Mouse (Mus musculus) megakaryocyte progenitor cell, adult 5-6 weeks (primary cell): Measurements from ENCODE around the gene Thbs2. TPM values are rescaled to one million over a fixed set of nuclear protein-coding genes. Genes with fewer than 3 reads are reported as not detected.

ENCODE experiments used
- ATAC-seq: replicated peaks from 2 replicates; pipeline ENCODE4 v1.8.0; 2016; ENCODE audit warnings: mild to moderate bottlenecking, moderate TSS enrichment, inconsistent platforms; ENCODE audit not compliant: poor library complexity
- total RNA-seq, 2 experiments: library from RNA; stranded (forward) in 1 of 2; stranded (reverse) in 1 of 2; fragments of 157-497, 149-512 nt in 1 of 2; fragments of 200-1000 nt in 1 of 2; gene quantifications; 2 replicates each; pipeline versions ENCODE4 v1.2.3 to v1.2.4; 2015 to 2017

The Thbs2 gene
- total RNA-seq, 2 experiments from 2014 or later, result 0.12 TPM; not detected in 1

DNA sequence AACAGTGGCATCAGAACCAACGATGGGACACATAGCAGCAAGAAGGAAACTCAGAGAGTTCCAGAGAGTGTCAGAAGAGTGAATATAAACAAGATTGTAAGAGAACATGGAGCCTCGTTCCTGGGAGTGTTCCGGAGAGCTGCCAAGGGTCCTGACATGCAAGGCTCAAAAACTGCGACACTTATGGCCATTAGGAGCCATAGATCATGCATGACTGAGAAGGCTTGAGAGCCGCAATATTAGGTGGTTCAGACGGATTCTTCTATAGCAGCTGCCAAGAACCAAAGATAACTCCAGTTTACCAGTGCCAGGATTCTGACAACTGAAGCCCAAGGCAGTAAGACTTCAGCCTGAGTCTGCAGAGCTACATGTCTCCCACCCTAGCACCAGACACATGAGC is 3.1 kb upstream of the Thbs2 start:
- ATAC-seq, result no peak

DNA sequence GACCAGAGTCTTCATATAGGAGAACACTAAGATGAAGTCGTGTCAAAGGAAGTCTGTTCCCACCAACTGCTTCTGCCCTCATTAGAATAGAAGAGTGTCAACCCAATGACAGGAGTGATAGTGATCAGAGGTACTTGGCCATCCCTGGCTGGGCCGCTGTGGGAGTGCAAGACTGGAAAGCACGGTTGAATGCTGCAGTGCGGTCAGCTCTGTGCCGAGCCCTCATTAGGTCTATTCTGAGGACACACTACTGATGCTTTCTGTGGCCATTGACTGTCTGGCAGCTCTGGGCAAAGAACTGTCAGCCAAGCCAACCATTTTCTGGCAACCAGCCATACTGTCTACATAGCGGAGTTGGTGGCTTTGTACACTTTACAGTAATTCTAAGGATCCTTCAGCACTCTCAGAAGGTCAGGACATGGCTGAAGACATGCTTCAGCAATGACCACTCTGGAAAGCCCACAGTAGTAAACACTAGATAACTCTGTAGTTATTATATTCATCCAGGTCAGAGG is 2.3 kb upstream of the Thbs2 start:
- ATAC-seq, result no peak

DNA sequence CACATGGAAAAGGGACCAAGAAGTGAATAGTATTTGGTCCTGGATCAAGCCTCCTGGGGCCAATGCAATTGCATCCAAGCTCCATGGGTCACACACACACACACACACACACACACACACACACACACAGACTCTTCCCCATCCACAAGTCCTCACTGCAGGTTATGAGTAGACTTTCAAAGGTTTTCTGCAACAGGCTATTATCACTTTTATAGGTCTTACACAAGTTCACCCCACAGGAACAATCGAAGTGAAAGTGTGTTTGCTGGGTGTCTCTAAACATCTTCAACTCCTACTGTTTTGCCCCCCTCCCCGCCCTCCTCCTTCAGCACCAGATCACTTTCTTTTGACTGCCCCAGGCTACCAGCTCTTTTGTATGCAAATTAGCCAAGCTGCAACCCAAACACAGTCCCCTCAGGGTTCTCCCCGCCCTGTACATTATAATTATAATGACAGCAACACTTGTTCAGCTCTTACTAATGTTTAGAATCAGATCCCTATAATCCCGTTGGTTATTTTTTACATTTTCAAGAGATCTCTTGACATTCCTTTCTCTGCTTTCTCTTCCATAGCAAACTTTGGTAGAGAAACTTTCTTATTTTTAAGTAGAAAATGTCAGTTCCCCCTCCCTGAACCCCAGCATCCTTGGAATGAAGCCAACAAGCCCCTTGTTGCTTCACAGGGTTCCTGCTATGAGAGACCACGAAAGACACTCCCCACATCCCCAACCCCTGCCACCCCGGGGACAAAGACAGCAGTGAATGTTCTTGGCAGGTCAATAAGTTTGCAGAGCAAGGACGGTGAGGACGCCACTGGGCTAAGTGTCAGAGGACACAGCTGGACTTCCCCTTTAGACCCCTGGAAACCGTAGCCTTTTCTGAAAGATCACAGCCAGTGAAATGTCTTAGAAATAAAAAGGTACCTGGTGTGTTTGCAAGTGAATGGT is 714 bp downstream of the Thbs2 start:
- ATAC-seq, result peak; percentile 47

DNA sequence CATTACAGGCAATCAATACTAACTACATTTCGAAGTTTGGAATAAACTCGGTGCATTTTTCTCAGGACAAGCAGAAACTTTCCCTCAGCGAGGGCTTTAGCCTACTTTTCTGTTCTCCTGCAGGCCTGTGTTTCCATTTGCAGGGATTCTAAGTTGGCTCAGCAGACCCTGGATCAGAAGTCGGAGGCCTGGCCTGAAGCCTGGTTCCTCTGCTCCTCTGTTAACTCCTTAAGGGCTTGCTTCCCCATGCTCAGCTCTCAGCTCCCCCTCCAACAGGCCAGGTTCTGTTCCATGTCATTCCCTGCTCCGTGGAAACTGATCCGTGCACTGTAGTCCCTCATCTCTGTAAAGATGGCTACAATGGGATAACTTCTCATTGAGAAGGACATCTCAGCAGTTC is 2.1 kb downstream of the Thbs2 start:
- no peak for ATAC-seq

DNA sequence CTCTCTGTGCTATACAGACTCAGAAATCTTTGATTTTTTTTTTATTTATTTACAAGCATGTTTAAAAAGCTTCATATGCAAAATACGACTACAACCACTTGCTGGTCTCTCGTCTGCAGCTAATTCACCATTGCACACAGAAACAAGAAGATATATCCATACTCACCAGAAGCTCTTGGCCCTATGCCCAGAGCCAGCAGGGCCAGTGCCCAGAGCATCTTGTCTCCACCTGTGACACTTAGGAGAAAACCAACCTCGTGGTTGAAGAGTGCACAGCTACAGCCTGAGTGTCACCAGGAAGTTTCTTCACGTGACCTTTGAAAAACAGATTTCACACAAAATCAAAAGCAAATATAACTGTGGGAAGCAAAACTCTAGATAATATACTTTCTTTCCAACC is 2.8 kb downstream of the Thbs2 start:
- ATAC-seq, result no peak

DNA sequence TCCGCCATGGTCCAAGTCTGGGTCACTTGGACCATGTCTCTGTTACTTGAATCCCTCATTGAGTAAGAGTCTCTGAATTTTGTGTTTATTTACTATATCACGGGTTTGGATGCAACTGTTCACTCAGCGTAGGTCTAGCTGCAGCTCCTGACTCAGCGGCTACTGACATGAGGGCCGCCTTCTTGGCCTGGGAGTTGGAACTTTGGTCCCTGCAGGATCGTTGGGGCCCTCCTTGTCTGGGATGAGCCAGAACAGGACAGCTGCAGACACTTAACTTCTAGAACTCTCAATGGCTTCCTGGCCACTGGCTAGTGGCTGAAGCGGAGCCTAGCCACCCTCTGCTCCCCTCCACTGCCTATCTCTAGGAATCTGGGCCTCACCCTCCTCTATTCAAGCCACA is 11.2 kb downstream of the Thbs2 start:
- ATAC-seq, result no peak

DNA sequence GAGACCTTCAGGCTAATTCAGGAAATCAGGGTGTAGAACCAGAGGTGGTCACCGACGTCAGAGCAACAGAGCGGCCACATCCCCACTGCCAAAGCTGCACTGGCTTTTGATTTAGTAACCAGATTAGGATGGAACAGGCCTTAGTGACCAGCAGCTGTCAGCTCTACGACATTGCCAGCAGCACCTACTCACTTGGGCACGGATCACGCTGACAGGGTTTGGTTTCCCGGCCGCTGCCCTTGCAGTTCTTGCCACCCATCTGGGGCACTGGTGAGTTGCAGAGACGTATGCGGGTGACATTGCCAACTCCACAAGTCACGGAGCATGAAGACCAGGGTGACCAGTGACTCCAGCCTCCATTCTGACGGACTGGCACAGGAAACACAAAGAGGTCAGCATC is 13.0 kb downstream of the Thbs2 start:
- ATAC-seq, result no peak

DNA sequence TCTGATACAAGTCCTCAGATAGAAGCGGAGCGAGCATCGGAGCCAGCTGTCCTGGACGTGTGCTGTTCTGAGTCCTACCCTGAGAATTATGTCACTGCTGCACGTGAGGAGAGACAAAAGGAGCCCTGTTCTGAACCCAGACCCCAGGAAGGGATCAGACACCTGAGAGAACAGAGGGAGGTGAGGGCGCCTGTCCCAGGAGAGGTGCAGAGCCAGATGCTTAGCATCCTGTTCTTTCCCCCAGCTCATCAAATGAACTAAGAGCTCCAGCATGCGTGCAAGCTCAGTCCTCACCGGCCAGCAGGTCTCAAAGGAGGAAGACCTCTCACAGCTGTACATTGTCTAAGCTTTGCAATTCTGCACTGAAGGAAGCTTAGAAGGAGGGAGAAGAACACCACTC is 16.8 kb downstream of the Thbs2 start:
- ATAC-seq, result no peak

DNA sequence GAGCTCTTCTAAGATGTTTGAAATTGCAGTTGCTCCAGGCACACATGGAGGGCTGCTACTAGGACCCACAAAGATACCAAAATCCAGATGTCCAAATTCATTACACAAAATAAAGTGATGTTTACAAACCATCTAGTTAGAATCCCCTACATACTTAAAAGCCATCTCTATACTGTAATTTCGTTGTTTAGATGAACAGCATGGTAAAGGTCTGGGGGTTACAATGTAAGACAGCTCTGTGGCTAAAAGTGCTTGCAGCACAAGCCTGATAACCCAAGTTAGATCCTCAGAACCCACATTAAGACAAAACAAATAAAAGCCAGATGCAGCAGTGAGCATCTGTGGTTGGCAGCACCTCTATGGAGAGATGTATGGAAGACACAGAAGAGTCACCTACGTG is 18.5 kb downstream of the Thbs2 start:
- no peak for ATAC-seq

DNA sequence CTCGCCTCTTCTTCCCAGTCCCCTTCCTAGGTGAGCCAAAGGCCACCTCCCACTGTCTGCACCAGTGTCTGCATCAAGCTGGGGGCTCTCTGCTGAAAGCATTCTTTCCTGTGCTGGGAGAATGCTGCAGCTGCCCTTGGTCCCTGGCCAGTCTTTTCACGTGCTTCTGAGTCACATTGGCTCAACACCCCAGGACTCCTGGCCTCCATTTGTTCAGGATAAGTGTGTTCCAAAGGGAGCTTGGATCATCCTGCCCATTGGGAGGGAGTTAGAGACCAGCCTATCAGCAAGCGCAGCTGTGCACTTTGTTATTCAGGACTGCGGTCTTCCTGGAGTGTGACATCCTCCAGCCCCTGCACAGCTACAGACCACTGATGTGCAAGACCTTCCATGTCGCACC is 21.6 kb downstream of the Thbs2 start:
- no peak for ATAC-seq

DNA sequence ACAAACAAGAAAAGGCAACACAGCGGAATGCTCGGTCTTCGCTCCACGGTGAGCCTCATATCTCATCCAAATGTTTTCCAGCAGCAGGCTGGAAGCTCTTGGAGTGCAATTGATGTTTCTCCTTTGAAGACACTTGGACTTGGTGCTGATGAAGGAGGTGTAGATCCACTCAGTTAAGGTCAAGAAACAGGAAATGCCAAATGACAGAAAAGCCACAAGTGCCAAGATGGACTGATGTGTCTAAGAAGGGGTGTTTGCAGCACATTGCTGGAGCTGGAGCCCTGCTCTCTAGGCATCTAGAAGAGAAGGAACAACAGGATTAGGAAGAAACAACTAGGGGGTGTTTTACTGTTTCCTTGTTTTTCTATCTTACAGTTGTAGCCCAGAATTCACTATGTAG is 26.8 kb downstream of the Thbs2 start:
- ATAC-seq, result no peak

DNA sequence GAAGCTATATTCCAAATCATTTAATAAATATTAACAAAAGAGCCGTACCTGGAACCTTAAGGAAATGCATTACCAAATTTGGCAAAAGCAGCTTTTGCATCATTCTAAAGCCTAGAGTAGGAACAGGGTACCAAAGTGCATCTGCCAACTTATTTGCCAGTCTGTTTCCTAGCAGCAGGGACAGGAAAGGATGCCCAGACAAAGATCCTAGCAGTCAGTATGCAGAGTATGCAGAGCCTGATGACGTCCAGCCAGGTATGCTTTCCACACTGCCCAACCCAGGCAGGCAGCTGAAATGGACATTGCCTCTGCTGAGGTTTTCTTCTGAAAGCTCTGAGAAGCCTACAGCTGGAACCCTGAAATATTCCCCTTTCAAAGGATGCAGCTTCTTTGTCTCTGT is 27.6 kb downstream of the Thbs2 start:
- no peak for ATAC-seq

DNA sequence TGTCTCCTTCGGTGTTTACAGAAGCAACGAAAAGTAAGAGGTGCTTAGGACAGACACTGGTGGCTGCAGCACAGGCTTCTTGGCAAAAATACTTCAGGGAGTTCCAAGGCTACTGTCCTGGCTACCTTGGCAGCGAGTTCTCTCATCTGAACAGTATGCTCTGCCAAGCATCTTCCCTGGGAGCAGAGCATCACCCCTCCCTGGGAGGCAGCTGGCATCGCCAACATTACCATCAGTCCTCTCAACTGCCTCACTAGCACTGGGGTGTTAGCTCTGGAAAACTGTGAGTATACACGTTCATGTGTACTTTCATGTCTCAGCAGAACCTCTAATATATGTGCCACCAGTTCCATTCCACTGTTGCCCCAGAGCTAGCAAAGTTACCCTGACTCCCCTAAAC is 30.7 kb downstream of the Thbs2 start:
- no peak for ATAC-seq

DNA sequence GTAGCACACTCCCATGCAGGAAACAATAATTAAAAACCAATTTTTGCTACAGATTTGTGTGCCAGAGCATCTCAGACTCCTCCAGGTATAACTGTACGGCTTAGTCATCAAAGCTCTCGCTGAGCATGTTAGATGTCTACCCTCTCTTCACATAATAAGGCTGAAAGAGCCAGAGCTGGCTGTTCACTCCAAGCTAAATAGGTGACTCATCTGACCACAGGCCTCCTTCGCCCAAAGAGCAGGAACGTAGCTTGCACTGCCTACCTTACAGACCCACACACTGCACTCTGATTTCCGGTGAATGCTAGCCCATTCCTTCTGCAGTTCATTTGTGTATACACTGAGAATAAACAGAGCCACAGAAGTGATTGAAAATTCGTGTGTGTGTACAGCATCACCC is 31.6 kb downstream of the Thbs2 start:
- no peak for ATAC-seq

DNA sequence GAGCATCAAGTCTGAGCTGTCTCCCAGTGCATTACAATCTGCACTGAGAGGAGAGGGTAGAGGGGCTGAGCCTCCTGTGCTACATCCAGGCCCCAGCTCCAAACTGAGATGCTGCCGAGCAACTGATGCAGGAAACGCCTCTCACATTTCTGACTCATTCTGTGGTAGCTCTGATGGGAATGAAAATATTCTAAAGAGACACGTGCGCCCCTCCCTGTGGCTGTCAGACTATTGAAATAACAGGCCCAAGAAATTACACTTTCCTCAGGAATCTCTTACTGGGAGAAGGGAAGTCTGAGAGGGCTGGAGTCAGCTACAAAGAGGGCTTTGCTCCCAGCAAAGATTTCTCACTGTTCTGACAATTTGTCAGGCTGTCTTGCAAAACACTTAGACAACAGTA is 34.3 kb downstream of the Thbs2 start:
- ATAC-seq, result no peak

DNA sequence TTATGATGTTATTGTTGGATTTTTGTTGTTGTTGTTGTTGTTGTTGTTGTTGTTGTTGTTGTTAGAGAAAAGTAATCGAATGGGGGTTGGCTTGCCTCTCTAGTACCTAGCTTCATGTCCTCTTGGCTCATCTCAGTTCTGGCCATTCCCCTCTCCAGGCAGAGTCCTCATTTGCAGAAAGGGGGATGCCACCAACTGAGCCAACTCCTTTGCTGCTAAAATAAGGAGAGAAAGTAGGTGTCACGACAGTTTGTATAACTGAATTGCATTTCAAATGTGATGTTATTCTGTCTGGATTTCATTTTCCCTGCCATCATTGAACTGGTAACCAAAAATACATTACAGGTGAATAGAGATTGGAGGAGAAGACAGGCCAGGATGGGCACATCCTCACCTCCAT is 35.9 kb downstream of the Thbs2 start:
- no peak for ATAC-seq

DNA sequence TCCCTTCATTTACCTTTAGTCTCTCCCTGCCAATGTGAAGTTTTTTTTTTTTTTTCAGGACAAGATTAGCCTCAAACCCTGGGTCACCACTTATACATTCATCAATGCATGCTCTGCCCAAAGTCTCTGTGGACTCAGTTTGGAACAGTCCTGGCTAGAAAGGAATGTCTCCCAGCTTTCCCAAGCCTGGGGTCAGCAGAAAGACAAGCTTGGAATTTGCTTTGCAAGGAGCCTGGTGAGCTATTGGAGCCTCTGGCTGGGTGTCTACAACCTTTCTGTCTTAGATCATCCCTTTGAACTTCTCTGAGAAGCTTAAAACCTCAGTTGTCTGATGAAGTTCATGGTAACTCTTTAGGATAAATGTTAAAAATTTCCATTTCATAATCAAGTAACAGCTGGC is 36.9 kb downstream of the Thbs2 start:
- no peak for ATAC-seq

DNA sequence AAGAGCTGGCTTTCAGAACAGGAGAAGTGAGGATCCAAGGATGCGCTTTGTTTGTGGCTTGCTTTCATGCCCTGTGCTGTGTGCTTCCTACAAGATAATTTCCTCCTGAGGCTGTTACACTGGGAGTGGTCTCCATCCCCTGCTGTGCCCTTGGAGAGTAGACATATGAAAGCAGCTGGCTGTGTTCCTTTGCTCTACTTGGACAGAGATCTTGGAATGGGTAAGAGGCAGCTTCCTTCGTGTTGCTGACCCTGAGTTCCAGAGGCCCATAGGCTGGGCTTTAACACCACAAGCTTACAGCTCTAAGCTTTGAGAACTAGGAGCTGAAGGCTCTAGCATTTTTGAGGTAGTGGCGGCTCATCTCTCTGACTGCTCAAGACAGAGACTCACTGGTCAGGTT is 39.1 kb downstream of the Thbs2 start:
- ATAC-seq, result no peak

DNA sequence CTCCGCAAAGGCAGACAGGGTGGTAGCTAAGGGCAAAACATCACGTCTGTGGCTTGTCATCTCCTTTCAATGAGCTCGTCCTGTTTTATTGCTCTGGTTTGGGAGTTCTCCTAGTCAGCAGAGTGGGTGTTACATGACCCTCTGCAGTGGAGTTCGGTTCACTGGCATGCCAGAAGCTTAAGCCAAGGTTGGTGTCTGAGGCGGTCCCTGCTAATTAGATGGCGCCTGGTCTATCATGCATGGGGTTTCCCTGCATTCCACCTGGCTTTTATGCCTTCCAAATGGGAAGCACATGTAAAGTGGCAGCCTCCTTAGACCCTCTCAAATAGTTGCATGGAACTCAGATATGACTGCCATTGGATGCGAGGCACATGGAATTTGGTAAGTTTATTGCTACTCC is 42.0 kb downstream of the Thbs2 start:
- no peak for ATAC-seq

DNA sequence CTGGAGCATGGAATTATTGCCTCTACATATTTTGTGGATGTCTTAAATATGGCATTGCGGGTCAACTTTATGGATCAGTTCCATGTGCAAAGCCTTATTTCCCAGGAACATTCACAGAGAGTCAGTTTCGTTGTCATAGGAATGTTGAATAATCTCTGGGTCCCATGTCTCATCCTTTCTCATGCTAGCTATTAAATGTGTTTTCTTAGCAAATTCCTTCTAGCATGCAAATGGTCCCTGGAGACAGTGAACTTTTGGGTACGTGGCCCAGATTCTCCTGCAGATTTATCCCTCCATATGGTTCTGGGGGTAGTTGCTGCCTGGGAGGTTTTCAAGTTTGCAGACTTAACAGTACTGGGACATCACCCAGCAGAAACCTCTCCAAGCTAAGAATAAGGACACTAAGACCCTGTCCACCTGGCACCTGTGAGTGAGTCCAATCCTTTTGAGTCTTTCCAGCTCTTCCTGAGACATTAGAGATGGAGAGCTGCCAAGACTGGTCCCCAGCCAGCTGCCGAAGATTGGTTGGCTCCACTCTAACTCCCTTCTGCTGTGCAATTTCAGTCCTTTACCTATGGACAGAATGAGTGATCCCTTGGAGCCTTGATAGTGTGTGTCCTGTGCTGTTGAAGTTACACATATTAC is 45.9 kb downstream of the Thbs2 start:
- ATAC-seq, result no peak

DNA sequence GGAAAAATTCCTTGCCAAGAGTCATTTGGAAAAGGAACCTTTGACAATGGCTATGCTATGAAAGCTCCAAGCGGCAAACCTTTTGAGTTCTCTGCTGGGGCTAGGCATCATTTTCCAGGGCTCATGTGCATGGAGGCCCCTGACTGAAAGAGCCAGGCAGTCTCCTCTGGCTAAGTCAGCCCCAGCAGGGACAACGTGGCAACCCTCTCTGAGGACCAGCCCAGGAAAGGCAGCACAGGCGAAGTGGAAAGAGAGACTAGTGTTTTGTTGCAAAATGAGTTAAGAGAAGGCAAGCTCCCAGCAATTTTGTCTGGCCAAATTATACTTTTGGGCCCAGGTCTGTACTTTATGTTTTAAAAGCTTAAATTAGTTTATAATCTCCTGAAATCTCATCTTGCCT is 50.0 kb downstream of the Thbs2 start:
- no peak for ATAC-seq

DNA sequence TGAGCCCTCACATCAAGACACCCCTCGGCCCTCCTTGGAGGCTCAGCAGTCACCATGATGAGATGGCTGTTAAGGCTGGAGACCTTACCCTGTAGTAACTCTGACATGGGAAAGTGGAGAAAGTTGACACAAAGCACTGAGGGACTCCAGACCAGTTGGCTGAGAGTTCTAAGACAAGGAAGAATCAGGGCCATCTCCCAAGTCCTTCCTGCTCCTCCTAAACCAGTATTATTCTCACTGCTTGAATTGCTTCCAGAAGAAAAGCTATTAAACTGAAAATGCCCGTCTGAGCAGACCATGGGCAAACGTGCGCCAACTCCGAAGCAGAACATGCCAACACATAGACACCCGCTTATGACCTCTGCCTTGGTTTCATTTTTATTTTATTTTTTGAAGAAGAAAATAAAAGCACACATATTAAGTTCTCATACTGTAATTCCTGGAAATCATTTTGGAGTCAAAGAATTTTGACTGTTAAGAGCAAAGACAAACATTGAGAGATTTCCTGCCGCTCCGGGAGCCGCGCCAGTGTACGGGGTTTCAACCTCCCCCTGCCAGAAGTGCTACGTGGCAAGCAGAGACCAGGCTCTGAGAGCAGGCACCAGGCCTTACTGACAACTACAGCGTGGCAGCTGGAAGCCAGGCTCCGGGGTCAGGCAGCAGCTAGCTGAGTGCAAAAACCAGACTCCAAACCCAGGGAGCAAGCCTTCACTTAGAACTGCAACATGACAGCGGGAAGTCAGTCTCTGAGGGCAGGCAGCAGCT is 53.5 kb downstream of the Thbs2 start:
- ATAC-seq, result no peak
